Mouse (Mus musculus) lung, embryonic 14.5 days (tissue): ENCODE data around the gene Acvrl1. TPM values are rescaled to one million over a fixed set of nuclear protein-coding genes. Genes with fewer than 3 reads are reported as not detected.
A peak's percentile ranks its signal among the peaks of the same experiment; 100 is the strongest.

Experiments
- ATAC-seq: fragments of 200-750 bp; cut with Nextera tagmentation; 2 replicates; pipeline ENCODE4 v1.8.0; 2017; ENCODE audit warnings: mild to moderate bottlenecking, moderate TSS enrichment, moderate library complexity; ENCODE audit not compliant: insufficient read depth
- DNase-seq: peaks from one replicate; pipeline ENCODE4 v3.0.0-alpha.2; 2015
- H3K27ac ChIP-seq: fragments of 300-500 bp; sonication (generic); 2 replicates; pipeline ENCODE4 v1.5.1; 2014; ENCODE audit warnings: low read depth, mild to moderate bottlenecking, moderate library complexity
- H3K27me3 ChIP-seq: fragments of 300-500 bp; sonication (generic); 2 replicates; pipeline ENCODE4 v1.6.1; 2014; ENCODE audit warnings: low read length, control low read depth; ENCODE audit not compliant: insufficient read depth
- H3K36me3 ChIP-seq: fragments of 300-500 bp; sonication (generic); 2 replicates; pipeline ENCODE4 v1.6.1; 2014; ENCODE audit warnings: control low read depth; ENCODE audit not compliant: insufficient read depth
- H3K4me1 ChIP-seq: fragments of 300-500 bp; sonication (generic); 2 replicates; pipeline ENCODE4 v1.6.1; 2014; ENCODE audit warnings: antibody characterized with exemption, control low read depth; ENCODE audit not compliant: insufficient read depth
- H3K4me2 ChIP-seq: fragments of 300-500 bp; sonication (generic); 2 replicates; pipeline ENCODE4 v1.6.1; 2014; ENCODE audit warnings: mild to moderate bottlenecking
- H3K4me3 ChIP-seq: fragments of 300-500 bp; sonication (generic); 2 replicates; pipeline ENCODE4 v1.5.1; 2014; ENCODE audit warnings: low read depth, low read length
- H3K9ac ChIP-seq: fragments of 300-500 bp; sonication (generic); 2 replicates; pipeline ENCODE4 v1.6.1; 2014
- H3K9me3 ChIP-seq: fragments of 300-500 bp; sonication (generic); 2 replicates; pipeline ENCODE4 v1.6.1; 2016; ENCODE audit warnings: low read depth, low read length, control low read depth
- CTCF ChIP-seq: IDR thresholded peaks from 2 replicates; pipeline ENCODE4 v1.5.1; 2016; ENCODE audit warnings: antibody characterized with exemption, low read depth
- WGBS: fragments of 180-500 bp; shearing (Covaris S2); extraction: QIAGEN DNeasy Blood & Tissue Kit; methylation state at CpG from one replicate; pipeline ENCODE4 v1.1.7; 2014; 5-methylcytosine and 5-hydroxymethylcytosine counted together
- polyA plus RNA-seq: library from polyadenylated mRNA; unstranded; fragments of >200 nt; fragmentation: Nextera tagmentation; extraction: Ambion mirVana; gene quantifications from 2 replicates; pipeline ENCODE4 v1.2.1, GENCODE M21; 2014

Acvrl1 gene
- polyA plus RNA-seq, 1 experiment from 2014 or later = 34.4 TPM

DNA sequence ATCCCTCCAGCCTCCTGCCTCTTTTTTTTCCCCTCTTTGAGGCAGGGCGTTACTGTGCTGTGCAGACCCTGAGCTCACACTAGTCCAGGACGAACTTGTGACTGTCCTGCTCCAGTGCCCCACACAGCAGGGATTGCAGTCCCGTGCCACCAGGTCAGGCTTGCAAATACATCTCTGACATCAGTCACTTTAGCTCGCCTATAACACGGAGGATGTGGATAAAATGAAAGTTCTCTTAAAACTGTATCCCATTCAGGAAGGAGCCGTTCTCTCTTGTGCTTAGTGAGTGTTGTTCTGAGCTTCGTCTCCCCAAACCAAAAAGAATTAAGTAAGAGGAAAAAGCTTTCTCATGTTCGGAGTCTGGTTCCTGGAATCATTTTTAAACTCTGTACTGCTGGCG, 41.9 kb upstream of the Acvrl1 start:
- Histone ChIP-seq H3K27ac (no peak overlapping the region), H3K27me3 (no peaks in the 10 kb centered on the region), H3K4me1 (peaks cover 8% of the 10 kb centered on the region; the same call in 1 of the 2 replicates), H3K4me2 (no peak overlapping the region), H3K9me3 (no peaks in the 10 kb centered on the region), H3K36me3 (no peaks in the 10 kb centered on the region), H3K4me3 (no peak overlapping the region), H3K9ac (no peak overlapping the region; the same call in 1 of the 2 replicates)
- ATAC-seq (no peak), DNase-seq (no peak)
- WGBS = 59% methylated on average over 9 of the region's 9 CpGs
- no peak for TF ChIP-seq CTCF

DNA sequence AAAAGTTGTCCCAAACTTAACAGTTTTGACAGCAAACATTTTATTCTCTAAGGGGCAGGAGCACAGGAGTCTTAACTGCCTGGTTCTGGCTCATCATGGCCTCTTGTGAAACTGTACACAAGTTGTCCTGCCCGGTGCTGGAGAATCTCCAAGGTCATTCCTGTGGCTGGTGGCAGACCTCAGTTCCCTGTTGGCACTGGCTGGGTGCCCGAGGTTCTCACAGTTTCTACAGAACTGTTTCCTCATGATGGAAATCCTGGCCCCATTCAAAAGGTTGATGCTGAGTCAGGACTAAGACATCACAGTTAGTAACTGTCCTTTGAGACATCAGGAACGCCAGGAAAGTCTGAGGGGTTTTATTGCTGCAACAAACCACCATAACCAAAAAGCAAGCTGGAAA, 41.4 kb upstream of the Acvrl1 start:
- Histone ChIP-seq H3K4me3 (no peak overlapping the region), H3K9me3 (no peaks in the 10 kb centered on the region), H3K9ac (no peak overlapping the region; the same call in 1 of the 2 replicates), H3K27me3 (0 out of 2 replicates have a peak, but pooled peaks cover 2% of the 10 kb centered on the region), H3K27ac (no peak overlapping the region), H3K4me1 (peaks cover 5% of the 10 kb centered on the region; the same call in 1 of the 2 replicates), H3K4me2 (no peak overlapping the region), H3K36me3 (no peaks in the 10 kb centered on the region)
- no peak for TF ChIP-seq CTCF
- DNase-seq (no peak), ATAC-seq (no peak)
- 61% methylated on average over 3 of the region's 3 CpGs for WGBS

DNA sequence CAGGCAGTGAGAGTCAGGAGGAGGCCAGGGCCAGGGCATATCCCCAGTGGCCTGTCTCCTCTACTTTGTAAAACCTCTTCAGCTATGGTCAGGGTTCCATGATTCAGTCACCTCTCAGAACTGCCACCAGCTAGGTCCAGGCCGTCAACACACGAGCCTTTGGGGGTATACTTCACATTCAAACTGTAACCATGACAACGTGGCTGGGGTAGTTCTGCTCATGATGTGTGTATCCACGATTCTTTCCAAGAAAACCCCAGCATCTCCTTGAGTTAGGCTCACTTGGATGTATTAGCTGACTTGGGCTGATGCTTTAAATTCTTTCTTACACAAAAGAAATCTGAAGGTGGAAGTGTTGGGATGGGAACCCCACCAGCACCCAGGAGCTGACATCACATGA, 40.0 kb upstream of the Acvrl1 start:
- H3K9me3 ChIP-seq = no peaks in the 10 kb centered on the region
- no peak overlapping the region for H3K4me2 ChIP-seq
- H3K4me3 ChIP-seq = no peak overlapping the region
- ATAC-seq = no peak
- no peaks in the 10 kb centered on the region for H3K36me3 ChIP-seq
- H3K9ac ChIP-seq = no peak overlapping the region
- no peaks in the 10 kb centered on the region for H3K4me1 ChIP-seq
- DNase-seq = no peak
- 47% methylated on average over 4 of the region's 4 CpGs for WGBS
- 0 out of 2 replicates have a peak, but pooled peaks cover 3% of the 10 kb centered on the region for H3K27me3 ChIP-seq
- no peak overlapping the region for H3K27ac ChIP-seq
- TF ChIP-seq CTCF = no peak

- no peak for TF ChIP-seq CTCF
- H3K4me2 ChIP-seq = no peak overlapping the region
- no peaks in the 10 kb centered on the region for H3K4me1 ChIP-seq
- H3K9me3 ChIP-seq = no peaks in the 10 kb centered on the region
- no peak overlapping the region for H3K4me3 ChIP-seq
- no peak overlapping the region for H3K27ac ChIP-seq
- ATAC-seq = no peak
- H3K27me3 ChIP-seq = 0 out of 2 replicates have a peak, but pooled peaks cover 3% of the 10 kb centered on the region
- 88% methylated on average over 8 of the region's 8 CpGs for WGBS
- no peak overlapping the region for H3K9ac ChIP-seq
- DNase-seq = no peak
- no peaks in the 10 kb centered on the region for H3K36me3 ChIP-seq
Observed at GRCm38 (mm10) chr15:101091551-101091950, 36.8 kb upstream of the Acvrl1 start.

DNA sequence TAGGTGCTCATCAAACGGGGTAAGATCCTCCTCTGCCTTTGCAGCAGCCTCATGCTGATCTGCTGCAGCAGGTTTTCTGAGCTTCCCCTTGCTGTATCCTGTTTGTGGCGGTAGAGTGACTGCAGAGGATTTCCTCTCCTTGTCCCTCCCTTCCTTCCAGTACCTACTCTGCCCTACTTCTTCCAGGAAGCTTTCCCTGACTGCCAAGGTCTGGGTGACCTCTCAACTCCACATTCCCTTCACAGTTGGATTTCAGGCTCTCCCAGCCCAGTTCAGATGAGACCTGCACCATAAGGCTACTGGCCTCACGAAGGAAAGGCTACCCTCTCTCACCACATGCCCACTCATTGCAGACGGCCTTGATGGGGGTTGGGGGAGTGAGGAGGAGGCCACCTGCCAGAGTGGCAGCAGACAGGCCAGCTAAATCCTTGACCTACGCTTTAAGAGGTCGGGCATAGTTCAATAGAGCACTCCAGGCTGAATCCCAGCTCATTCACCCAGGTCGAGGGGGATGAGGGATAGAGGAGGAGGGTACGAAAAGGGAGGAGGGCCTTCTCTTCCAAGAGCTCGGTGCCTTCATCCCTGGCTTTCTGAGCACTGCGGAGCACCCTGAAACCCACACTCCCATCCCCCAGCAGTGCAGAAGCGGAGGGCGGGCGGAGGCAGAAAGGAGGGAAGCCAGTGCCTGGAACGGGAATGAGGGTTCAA, 36.0 kb upstream of the Acvrl1 start:
- DNase-seq = no peak
- H3K27ac ChIP-seq = no peak overlapping the region
- H3K4me2 ChIP-seq = no peak overlapping the region; the same call in 1 of the 2 replicates
- H3K27me3 ChIP-seq = 0 out of 2 replicates have a peak, but pooled peaks cover 3% of the 10 kb centered on the region
- no peak overlapping the region for H3K4me3 ChIP-seq
- H3K4me1 ChIP-seq = no peaks in the 10 kb centered on the region
- no peak overlapping the region for H3K9ac ChIP-seq
- TF ChIP-seq CTCF = no peak
- ATAC-seq = no peak
- no peaks in the 10 kb centered on the region for H3K9me3 ChIP-seq
- WGBS = 46% methylated on average over 14 of the region's 14 CpGs
- no peaks in the 10 kb centered on the region for H3K36me3 ChIP-seq

- H3K4me2 ChIP-seq = no peak overlapping the region; the same call in 1 of the 2 replicates
- peaks cover under 1% of the 10 kb centered on the region; the same call in 1 of the 2 replicates for H3K4me1 ChIP-seq
- no peaks in the 10 kb centered on the region for H3K36me3 ChIP-seq
- no peak overlapping the region for H3K9ac ChIP-seq
- H3K27me3 ChIP-seq = 0 out of 2 replicates have a peak, but pooled peaks cover 3% of the 10 kb centered on the region
- H3K27ac ChIP-seq = no peak overlapping the region
- H3K9me3 ChIP-seq = no peaks in the 10 kb centered on the region
- no peak overlapping the region for H3K4me3 ChIP-seq
- DNase-seq (peak; percentile 52), ATAC-seq (peak; percentile 67)
- WGBS = 32% methylated on average over 25 of the region's 25 CpGs
- no peak for TF ChIP-seq CTCF
Observed at GRCm38 (mm10) chr15:101092829-101093648, 35.3 kb upstream of the Acvrl1 start.

DNA sequence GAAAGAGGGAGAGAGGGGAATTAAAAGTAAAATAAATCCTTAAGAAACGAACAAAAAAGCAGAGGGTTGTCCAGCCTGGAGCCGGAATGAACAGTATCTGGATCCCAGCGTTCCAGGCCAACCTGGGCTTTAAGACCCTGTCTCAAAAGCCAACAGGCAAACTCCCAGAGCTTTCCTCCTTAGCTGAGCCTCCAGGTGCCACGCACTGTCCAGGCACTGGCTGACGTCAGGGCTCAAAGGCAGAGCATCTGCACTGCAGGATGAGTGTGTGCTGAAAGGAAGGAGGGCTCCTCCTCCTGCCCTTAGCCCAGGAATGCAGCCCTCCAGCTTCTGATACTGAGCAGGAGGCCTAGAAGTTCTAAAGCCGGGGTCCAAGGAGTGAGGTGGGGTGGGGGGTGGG, 34.3 kb upstream of the Acvrl1 start:
- Histone ChIP-seq H3K9ac (no peak overlapping the region), H3K36me3 (no peaks in the 10 kb centered on the region), H3K4me3 (no peak overlapping the region), H3K27ac (no peak overlapping the region), H3K4me2 (no peak overlapping the region), H3K4me1 (peaks cover 2% of the 10 kb centered on the region; the same call in 1 of the 2 replicates), H3K9me3 (no peaks in the 10 kb centered on the region), H3K27me3 (0 out of 2 replicates have a peak, but pooled peaks cover 5% of the 10 kb centered on the region)
- DNase-seq (peak; percentile 31), ATAC-seq (no peak)
- TF ChIP-seq CTCF = no peak
- 47% methylated on average over 6 of the region's 6 CpGs for WGBS
